Mouse (Mus musculus) thymus, adult 2 months (tissue): ENCODE results near the gene Zfp941. TPM values are rescaled to one million over a fixed set of nuclear protein-coding genes. Genes with fewer than 3 reads are reported as not detected.

Experiments used
- DNase-seq: peaks from one replicate; pipeline ENCODE4 v3.0.0; 2021
- H3K27ac ChIP-seq: fragments of 200-500 bp; 2 replicates; pipeline ENCODE4 v1.5.1; 2012; ENCODE audit warnings: low read length, control low read depth; ENCODE audit not compliant: control insufficient read depth, insufficient read depth
- H3K27me3 ChIP-seq: fragments of 200-500 bp; 2 replicates; pipeline ENCODE4 v1.6.1; 2012; ENCODE audit warnings: mild to moderate bottlenecking, low read length, moderate library complexity, mixed read lengths; ENCODE audit not compliant: control insufficient read depth, insufficient read depth
- H3K36me3 ChIP-seq: fragments of 200-500 bp; 2 replicates; pipeline ENCODE4 v1.6.1; 2012; ENCODE audit warnings: mild to moderate bottlenecking, low read length, moderate library complexity; ENCODE audit not compliant: control insufficient read depth, insufficient read depth
- H3K4me1 ChIP-seq: fragments of 200-500 bp; replicated peaks from 2 replicates; pipeline ENCODE4 v1.6.1; 2012; ENCODE audit warnings: low read length; ENCODE audit not compliant: control insufficient read depth, insufficient read depth
- H3K4me3 ChIP-seq: fragments of 200-500 bp; 2 replicates; pipeline ENCODE4 v1.5.1; 2012; ENCODE audit warnings: mild to moderate bottlenecking, low read length, control low read depth, moderate library complexity; ENCODE audit not compliant: control insufficient read depth, insufficient read depth
- CTCF ChIP-seq: fragments of 200-500 bp; IDR thresholded peaks from 2 replicates; pipeline ENCODE4 v1.5.1; 2012; ENCODE audit warnings: mild to moderate bottlenecking, control low read depth, low read length, moderate library complexity, borderline replicate concordance; ENCODE audit not compliant: control insufficient read depth, poor library complexity, insufficient read depth; ENCODE audit errors: extremely low read depth
- POLR2A ChIP-seq: fragments of 200-500 bp; IDR thresholded peaks from 2 replicates; pipeline ENCODE4 v1.6.1; 2012; ENCODE audit warnings: mild to moderate bottlenecking, low read length, control low read depth, moderate library complexity; ENCODE audit not compliant: control insufficient read depth, poor library complexity, insufficient read depth; ENCODE audit errors: extremely low read depth
- WGBS: fragments of 180-500 bp; shearing (Covaris S2); methylation state at CpG from one replicate; pipeline ENCODE4 v1.1.7; 2018; 5-methylcytosine and 5-hydroxymethylcytosine counted together
- polyA plus RNA-seq: library from polyadenylated mRNA; depleted of rRNA; stranded (reverse); fragments of >200 nt; gene quantifications from 2 replicates; pipeline ENCODE4 v1.2.3, GENCODE M21; 2012

The Zfp941 gene
- polyA plus RNA-seq, 1 experiment, result 0.22 TPM

DNA sequence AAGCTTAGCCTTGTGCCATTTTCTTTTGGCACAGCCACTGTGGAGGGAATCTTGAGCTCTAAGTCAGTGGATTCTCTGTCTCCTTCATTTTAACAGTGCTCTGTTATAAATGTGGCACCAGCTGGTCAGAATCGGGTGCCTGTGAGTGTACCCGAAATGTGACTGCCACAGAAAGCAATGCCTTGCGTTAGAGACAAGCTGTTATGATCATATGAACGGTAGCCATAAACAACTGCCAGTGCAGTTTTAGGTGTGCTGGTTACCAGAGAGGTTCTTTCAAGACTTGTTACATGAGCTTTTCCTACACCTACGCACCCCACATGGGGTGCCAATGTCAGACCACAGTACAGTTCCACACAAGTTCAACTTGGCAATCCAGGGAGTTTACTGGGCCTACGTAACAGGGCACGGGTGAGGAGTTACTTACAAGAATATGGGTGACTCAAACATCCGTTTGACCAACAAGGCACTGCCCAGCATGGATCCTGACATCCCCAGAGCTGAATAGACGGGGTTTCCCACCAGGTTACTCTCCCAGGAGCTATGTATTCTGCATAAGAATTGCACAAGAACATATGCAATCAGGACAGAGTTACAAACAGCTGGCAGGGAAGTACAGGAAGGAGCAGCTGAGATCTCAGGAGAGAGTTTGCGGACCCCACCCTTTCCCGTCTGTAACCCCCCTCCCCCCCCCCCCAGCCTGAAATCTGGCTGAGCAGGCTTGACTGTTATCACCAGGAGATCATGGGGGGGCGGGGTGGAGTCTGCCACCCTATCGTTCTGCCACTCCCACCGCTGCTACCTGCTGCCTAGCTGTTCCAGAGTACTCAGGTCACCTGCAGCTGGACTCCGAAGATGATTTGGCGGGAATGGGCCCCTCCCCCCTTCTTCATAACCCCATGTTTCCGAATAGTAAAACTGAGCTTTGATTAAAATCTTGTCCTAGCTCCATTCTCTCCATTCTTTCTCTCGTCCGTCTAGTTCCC is 19.1 kb upstream of the Zfp941 start:
- 62% methylated on average over 19 of the region's 19 CpGs for WGBS
- Histone ChIP-seq H3K4me3 (no peak overlapping the region), H3K27ac (no peak overlapping the region), H3K27me3 (no peaks in the 10 kb centered on the region), H3K36me3 (no peaks in the 10 kb centered on the region), H3K4me1 (no peaks in the 10 kb centered on the region)
- DNase-seq, result no peak
- no peak for TF ChIP-seq CTCF
- TF ChIP-seq POLR2A, result no peak

DNA sequence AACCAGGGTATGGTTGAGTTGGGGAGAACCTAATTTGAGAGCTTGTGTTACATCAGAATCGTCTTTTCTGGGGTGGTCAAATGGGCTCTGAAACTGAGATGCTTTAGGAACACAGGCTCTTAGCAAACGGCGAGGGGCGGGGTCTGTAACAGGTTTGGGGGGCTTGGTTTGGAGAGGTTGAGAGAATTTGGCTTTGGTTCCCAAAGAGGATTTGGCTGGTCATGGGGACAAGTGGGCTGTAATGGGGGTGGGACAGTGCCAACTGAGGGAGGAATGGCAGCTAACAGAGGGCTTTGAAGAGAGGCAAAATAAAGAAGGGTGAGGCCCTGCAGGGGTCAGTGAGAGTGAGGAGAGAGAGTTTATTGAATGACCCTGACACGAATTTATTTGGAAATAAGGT is 17.6 kb upstream of the Zfp941 start:
- Histone ChIP-seq H3K27ac (no peak overlapping the region), H3K4me1 (no peaks in the 10 kb centered on the region), H3K36me3 (no peaks in the 10 kb centered on the region), H3K27me3 (no peaks in the 10 kb centered on the region), H3K4me3 (no peak overlapping the region)
- no peak for DNase-seq
- WGBS, result 73% methylated on average over 5 of the region's 5 CpGs
- no peak for TF ChIP-seq POLR2A
- TF ChIP-seq CTCF, result no peak

DNA sequence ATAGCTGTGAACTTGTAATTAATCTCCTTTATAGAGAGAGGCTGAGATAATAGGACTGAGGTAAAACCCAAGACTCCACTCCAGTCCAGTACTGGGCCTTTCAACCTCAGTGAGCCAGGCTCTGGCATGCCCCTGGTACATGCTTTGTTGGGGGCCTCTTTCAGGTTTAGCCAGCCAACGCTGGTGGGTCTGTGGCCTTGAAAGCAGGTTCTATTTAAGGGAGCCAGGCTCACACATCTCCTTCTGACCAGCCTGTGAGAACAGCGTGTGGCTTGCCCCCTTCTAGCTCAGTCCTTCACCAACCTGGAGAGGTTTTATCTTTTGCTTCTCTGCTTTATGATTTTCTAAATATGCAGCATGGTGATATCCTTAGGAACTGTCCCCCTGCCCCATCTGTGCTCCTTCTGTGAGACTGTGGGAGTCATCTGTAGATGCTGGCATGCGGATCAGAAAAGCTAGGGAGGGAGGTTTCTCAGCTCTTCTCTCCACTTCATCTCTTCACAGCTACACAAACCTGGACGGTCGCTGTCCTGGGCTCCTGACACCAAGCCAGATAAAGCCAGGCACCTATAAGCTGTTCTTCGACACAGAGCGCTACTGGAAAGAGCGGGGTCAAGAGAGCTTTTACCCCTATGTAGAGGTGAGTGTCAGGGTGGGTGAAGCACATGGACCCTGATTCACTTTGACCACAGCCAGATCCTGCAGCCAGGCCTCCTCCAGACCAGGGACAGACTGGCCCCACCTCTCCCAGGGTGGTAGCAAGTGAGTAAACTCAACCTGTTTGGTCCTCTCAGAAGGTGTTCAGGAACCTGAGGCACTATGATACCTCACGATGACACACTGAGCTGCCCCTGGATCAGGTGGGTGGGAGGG is 14.5 kb upstream of the Zfp941 start:
- DNase-seq, result no peak
- no peak overlapping the region for H3K4me3 ChIP-seq
- H3K36me3 ChIP-seq, result no peaks in the 10 kb centered on the region
- H3K27me3 ChIP-seq, result no peaks in the 10 kb centered on the region
- WGBS, result 92% methylated on average over 9 of the region's 9 CpGs
- no peak overlapping the region for H3K27ac ChIP-seq
- TF ChIP-seq POLR2A, result no peak
- no peak for TF ChIP-seq CTCF
- H3K4me1 ChIP-seq, result no peaks in the 10 kb centered on the region

DNA sequence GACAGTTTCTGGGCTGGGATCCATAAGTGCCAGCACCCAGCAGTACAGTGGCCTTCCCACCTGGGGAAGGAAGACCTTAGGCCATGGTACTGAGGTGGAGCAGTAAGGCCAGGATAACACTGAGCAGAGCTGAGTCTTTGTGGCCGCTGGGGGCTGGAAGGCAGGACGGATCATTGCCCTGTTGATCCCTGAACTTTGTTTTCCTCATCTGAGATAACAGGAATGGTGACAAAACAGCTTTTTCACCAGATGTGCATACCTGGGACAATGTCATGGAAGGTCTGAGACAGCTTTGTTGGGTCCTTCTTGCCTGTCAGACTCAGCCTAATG is 13.7 kb upstream of the Zfp941 start:
- TF ChIP-seq CTCF (no peak), POLR2A (no peak)
- H3K36me3 ChIP-seq, result no peaks in the 10 kb centered on the region
- H3K4me1 ChIP-seq, result no peaks in the 10 kb centered on the region
- DNase-seq, result no peak
- H3K27ac ChIP-seq, result no peak overlapping the region
- no peak overlapping the region for H3K4me3 ChIP-seq
- 90% methylated on average over 2 of the region's 2 CpGs for WGBS
- no peaks in the 10 kb centered on the region for H3K27me3 ChIP-seq

DNA sequence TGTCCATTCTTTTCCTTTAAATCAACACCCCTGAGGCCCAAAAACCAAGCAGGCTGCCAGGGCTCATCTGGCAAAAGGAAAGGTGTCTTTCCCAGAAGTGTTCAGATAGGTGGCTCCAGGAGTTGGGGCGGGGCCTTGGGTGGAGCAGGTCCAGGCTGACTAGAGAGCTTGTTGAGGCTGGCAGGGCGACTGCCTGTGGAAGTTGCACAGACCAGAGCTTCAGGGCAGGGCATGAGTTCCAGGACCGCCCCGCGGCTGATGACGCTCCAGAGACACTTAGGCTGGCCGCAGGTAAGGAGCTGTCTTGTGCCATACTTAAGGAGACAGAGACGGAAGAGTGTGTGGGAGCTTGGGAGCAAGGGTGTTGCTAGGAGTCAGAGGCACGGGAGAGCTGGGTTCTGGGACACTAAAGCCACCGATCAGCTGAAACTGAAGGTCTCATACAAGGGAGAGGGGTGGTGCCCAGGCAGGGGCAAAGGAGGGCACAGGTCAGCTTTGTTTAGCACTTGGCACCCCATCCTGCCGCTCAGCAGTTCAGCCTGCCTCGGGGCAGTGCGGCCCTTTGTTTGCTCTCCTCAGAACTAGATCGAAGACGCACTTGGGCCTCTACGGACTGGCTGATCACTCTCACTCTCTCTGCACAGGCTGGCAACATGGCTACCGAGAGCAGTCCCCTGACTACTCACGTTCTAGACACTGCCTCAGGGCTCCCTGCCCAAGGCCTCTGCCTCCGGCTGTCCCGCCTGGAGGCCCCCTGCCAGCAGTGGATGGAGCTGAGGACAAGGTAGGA is 13.2 kb upstream of the Zfp941 start, which contains the start of gene Urah:
Urah (plus strand) TSS at position 51 of the 790 bp plus-strand sequence.
- Histone ChIP-seq H3K4me1 (no peaks in the 10 kb centered on the region), H3K36me3 (no peaks in the 10 kb centered on the region), H3K27ac (no peak within 1 kb of the TSS), H3K27me3 (no peaks in the 10 kb centered on the region), H3K4me3 (no peak within 1 kb of the TSS)
- TF ChIP-seq CTCF, result no peak
- TF ChIP-seq POLR2A, result no peak
- no peak for DNase-seq
- 86% methylated on average over 20 of the region's 20 CpGs for WGBS

DNA sequence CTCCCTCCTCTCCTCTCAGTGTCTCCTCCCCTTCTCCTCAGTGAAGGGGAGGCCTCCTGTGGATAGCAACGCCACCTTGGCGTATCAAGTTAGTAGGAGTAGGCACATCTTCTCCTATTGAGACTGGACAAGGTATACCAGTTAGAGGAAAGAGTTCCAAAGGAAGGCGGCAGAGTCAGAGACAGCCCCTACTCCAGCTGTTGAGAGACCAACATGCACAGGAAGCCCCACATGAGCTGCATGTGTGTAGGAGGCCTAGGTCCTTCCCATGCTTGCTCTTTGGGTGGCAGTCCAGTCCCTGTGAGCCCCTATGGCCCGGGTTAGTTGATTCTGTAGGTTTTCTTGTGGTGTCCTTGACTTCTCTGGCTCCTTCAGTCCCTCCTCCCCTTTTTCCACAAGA is 11.4 kb upstream of the Zfp941 start:
- no peak for DNase-seq
- WGBS, result 89% methylated on average over 4 of the region's 4 CpGs
- Histone ChIP-seq H3K4me3 (no peak overlapping the region), H3K27me3 (no peaks in the 10 kb centered on the region), H3K4me1 (no peaks in the 10 kb centered on the region), H3K36me3 (no peaks in the 10 kb centered on the region), H3K27ac (no peak overlapping the region)
- TF ChIP-seq POLR2A (no peak), CTCF (no peak)
